Mouse (Mus musculus) erythroblast, embryonic 14.5 days (primary cell): ENCODE measurements around the gene Acsm5.

ENCODE experiments used
- GATA1 ChIP-seq: IDR thresholded peaks from 2 replicates; pipeline ENCODE4 v1.6.1; 2012; ENCODE audit warnings: low read length, inconsistent platforms, mixed read lengths
- TAL1 ChIP-seq: IDR thresholded peaks from 3 replicates; pipeline ENCODE4 v1.6.1; 2012; ENCODE audit warnings: low read length, inconsistent platforms, mixed read lengths

DNA sequence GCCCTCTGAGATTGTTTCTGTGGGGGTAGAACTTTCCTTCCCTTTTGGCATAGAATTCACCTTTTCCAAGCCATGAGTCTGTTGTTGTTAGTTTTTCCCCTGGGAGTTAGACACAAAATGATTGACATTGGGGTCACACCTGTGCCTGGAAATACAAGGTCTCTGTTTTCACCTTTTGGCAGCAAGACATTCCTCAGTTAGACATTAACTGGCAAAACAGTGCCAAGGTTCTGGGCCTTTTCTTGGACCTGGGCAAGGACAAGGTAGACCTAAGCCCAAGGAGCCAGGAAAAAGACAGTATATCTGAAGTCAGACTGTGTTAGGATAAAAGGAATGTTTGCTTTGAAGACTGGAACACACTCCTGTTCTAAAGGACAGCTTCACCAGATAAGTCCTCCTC, 40.0 kb upstream of the Acsm5 start, which contains the start of gene Umod:
- no peak for TF ChIP-seq TAL1
- no peak for TF ChIP-seq GATA1
